Mouse (Mus musculus): ENCODE measurements at regions not wholly inside any gene's neighbourhood (a gene's known extent, or its start where the extent isn't known, plus 50 kb on each side); places are given as distances from the start of the nearest gene placed in this dataset.

- TF ChIP-seq CTCF (IDR thresholded peaks at IDR 0.05; ENCODE audit: low read depth): no peak
- TF ChIP-seq EP300 (IDR thresholded peaks at IDR 0.05; ENCODE audit: low read depth): no peak
Measured at GRCm38 (mm10) chr1:13998178-13998708, 2094.9 kb downstream of the 4930444P10Rik start.
